Mouse (Mus musculus): ENCODE measurements at regions not wholly inside any gene's neighbourhood (a gene's known extent, or its start where the extent isn't known, plus 50 kb on each side); places are given as distances from the start of the nearest gene placed in this dataset.
A peak's percentile ranks its signal among the peaks of the same experiment; 100 is the strongest.

- Histone ChIP-seq H3K79me2 (ENCODE audit: control insufficient read depth, insufficient read depth) (no peaks in the 10 kb centered on the region), H3K27me3 (ENCODE audit: control insufficient read depth, insufficient read depth, insufficient read length) (no peaks in the 10 kb centered on the region), H3K36me3 (ENCODE audit: control insufficient read depth, insufficient read depth) (no peaks in the 10 kb centered on the region), H3ac (ENCODE audit: control insufficient read depth, insufficient read length) (no peak overlapping the region), H3K4me3 (no peak overlapping the region), H3K4me2 (ENCODE audit: low read depth) (peak overlapping the region; percentile 49)
- no peak for TF ChIP-seq CEBPB (IDR thresholded peaks at IDR 0.05; ENCODE audit: insufficient read depth, poor library complexity, severe bottlenecking)
- no peak for TF ChIP-seq E2F4 (IDR thresholded peaks at IDR 0.05; ENCODE audit: insufficient read depth)
- TF ChIP-seq MYOD1 (IDR thresholded peaks at IDR 0.05; ENCODE audit: control insufficient read depth in 1 of 3, insufficient read length in 2 of 3, low read depth in 2 of 3), result no peak
- TF ChIP-seq MYOG (IDR thresholded peaks at IDR 0.05; ENCODE audit: control insufficient read depth in 1 of 3, insufficient read depth in 1 of 3, insufficient read length in 2 of 3, low read depth in 2 of 3), result no peak
- no peak for TF ChIP-seq POLR2A (IDR thresholded peaks at IDR 0.05; ENCODE audit: insufficient read length, low read depth)
- no peak for TF ChIP-seq POLR2AphosphoS2 (IDR thresholded peaks at IDR 0.05; ENCODE audit: insufficient read length, low read depth)
- no peak for TF ChIP-seq USF1 (IDR thresholded peaks at IDR 0.05; ENCODE audit: low read depth)
Observed at GRCm38 (mm10) chr13:101547365-101547764, 220.7 kb downstream of the Pik3r1 start.

GRCm38 (mm10) chr13:101545344-101546181, 222.5 kb downstream of the Pik3r1 start:
- Histone ChIP-seq H3K27me3 (ENCODE audit: control insufficient read depth, insufficient read depth, insufficient read length) (no peaks in the 10 kb centered on the region), H3K79me2 (ENCODE audit: control insufficient read depth, insufficient read depth) (no peaks in the 10 kb centered on the region), H3K4me2 (ENCODE audit: low read depth) (no peak overlapping the region), H3K4me3 (no peak overlapping the region), H3K36me3 (ENCODE audit: control insufficient read depth, insufficient read depth) (no peaks in the 10 kb centered on the region), H3ac (ENCODE audit: control insufficient read depth, insufficient read length) (no peak overlapping the region)
- TF ChIP-seq MYOD1 (IDR thresholded peaks at IDR 0.05; ENCODE audit: control insufficient read depth in 1 of 3, insufficient read length in 2 of 3, low read depth in 2 of 3) (no peak), MYOG (IDR thresholded peaks at IDR 0.05; ENCODE audit: control insufficient read depth in 1 of 3, insufficient read depth in 1 of 3, insufficient read length in 2 of 3, low read depth in 2 of 3) (no peak), TCF12 (IDR thresholded peaks at IDR 0.05; ENCODE audit: insufficient read depth, poor library complexity, severe bottlenecking) (no peak), SRF (IDR thresholded peaks at IDR 0.05; ENCODE audit: control insufficient read depth, insufficient read length, low read depth) (no peak), POLR2A (IDR thresholded peaks at IDR 0.05; ENCODE audit: insufficient read length, low read depth) (no peak), TCF3 (IDR thresholded peaks at IDR 0.05; ENCODE audit: insufficient read length, low read depth) (no peak), CEBPB (IDR thresholded peaks at IDR 0.05; ENCODE audit: insufficient read depth, poor library complexity, severe bottlenecking) (no peak), REST (IDR thresholded peaks at IDR 0.05; ENCODE audit: insufficient read depth, insufficient read length) (no peak)

- Histone ChIP-seq H3K27me3 (ENCODE audit: control insufficient read depth, insufficient read depth, insufficient read length) (no peaks in the 10 kb centered on the region), H3K79me2 (ENCODE audit: control insufficient read depth, insufficient read depth) (no peaks in the 10 kb centered on the region), H3ac (ENCODE audit: control insufficient read depth, insufficient read length) (no peak overlapping the region), H3K36me3 (ENCODE audit: control insufficient read depth, insufficient read depth) (no peaks in the 10 kb centered on the region), H3K4me3 (no peak overlapping the region), H3K4me2 (ENCODE audit: low read depth) (peak overlapping the region; percentile 74)
- TF ChIP-seq TCF12 (IDR thresholded peaks at IDR 0.05; ENCODE audit: insufficient read depth, poor library complexity, severe bottlenecking) (no peak), TCF3 (IDR thresholded peaks at IDR 0.05; ENCODE audit: insufficient read length, low read depth) (no peak), CEBPB (IDR thresholded peaks at IDR 0.05; ENCODE audit: insufficient read depth, poor library complexity, severe bottlenecking) (no peak), SRF (IDR thresholded peaks at IDR 0.05; ENCODE audit: control insufficient read depth, insufficient read length, low read depth) (no peak), POLR2AphosphoS2 (IDR thresholded peaks at IDR 0.05; ENCODE audit: insufficient read length, low read depth) (no peak), MAX (IDR thresholded peaks at IDR 0.05; ENCODE audit: low read depth) (no peak), USF1 (IDR thresholded peaks at IDR 0.05; ENCODE audit: low read depth) (peak; percentile 64), MYOD1 (IDR thresholded peaks at IDR 0.05; ENCODE audit: control insufficient read depth in 1 of 3, insufficient read length in 2 of 3, low read depth in 2 of 3) (peak in 1 of 3 experiments; percentile 49), E2F4 (IDR thresholded peaks at IDR 0.05; ENCODE audit: insufficient read depth) (no peak), REST (IDR thresholded peaks at IDR 0.05; ENCODE audit: insufficient read depth, insufficient read length) (no peak), MYOG (IDR thresholded peaks at IDR 0.05; ENCODE audit: control insufficient read depth in 1 of 3, insufficient read depth in 1 of 3, insufficient read length in 2 of 3, low read depth in 2 of 3) (peak in 1 of 3 experiments; percentile 46)
Observed at GRCm38 (mm10) chr13:101540391-101541191, 227.4 kb downstream of the Pik3r1 start.

- Histone ChIP-seq H3K36me3 (ENCODE audit: control insufficient read depth, insufficient read depth) (no peaks in the 10 kb centered on the region), H3K79me2 (ENCODE audit: control insufficient read depth, insufficient read depth) (no peaks in the 10 kb centered on the region)
Observed at GRCm38 (mm10) chr13:101538110-101538509, 229.9 kb downstream of the Pik3r1 start.

More at GRCm38 (mm10) chr13:101538110-101538509, 229.9 kb downstream of the Pik3r1 start:
- Histone ChIP-seq H3ac (ENCODE audit: control insufficient read depth, insufficient read length) (no peak overlapping the region), H3K27me3 (ENCODE audit: control insufficient read depth, insufficient read depth, insufficient read length) (no peaks in the 10 kb centered on the region), H3K4me3 (no peak overlapping the region), H3K4me2 (ENCODE audit: low read depth) (no peak overlapping the region)
- no peak for TF ChIP-seq REST (IDR thresholded peaks at IDR 0.05; ENCODE audit: insufficient read depth, insufficient read length)
- no peak for TF ChIP-seq MAX (IDR thresholded peaks at IDR 0.05; ENCODE audit: low read depth)
- no peak for TF ChIP-seq USF1 (IDR thresholded peaks at IDR 0.05; ENCODE audit: low read depth)
- no peak for TF ChIP-seq POLR2A (IDR thresholded peaks at IDR 0.05; ENCODE audit: insufficient read length, low read depth)
- no peak for TF ChIP-seq MYOG (IDR thresholded peaks at IDR 0.05; ENCODE audit: control insufficient read depth in 1 of 3, insufficient read depth in 1 of 3, insufficient read length in 2 of 3, low read depth in 2 of 3)
- TF ChIP-seq E2F4 (IDR thresholded peaks at IDR 0.05; ENCODE audit: insufficient read depth), result no peak
